In genomic region chr19:55891692-55892183, GRCm38 (mm10) we compare ENCODE assay signal across 13 mouse cellular contexts.
"Had no signal": no experiment of that assay in that cellular context is flagged by ENCODE, and none has a peak within 500 bp of the region (broad histone marks: within the 10 kb centered on the region; RNA-seq: fewer than 3 reads in every experiment).

No protein-coding gene starts in this region.

- H3K4me3 ChIP-seq: intestine, embryonic 15.5 days; left cerebral cortex, adult 2 months; limb, embryonic 10.5 days; myocyte; neural tube, embryonic 15.5 days had no signal

- DNase-seq: kidney, adult 8-10 months; lung, adult 2 months; lung, postnatal 36 days; thymus, adult 18-20 months; thymus, postnatal 14 days had no signal

- H3K27me3 ChIP-seq: intestine, embryonic 15.5 days had no signal

- ATAC-seq: intestine, embryonic 15.5 days; lung, postnatal 0 days had no signal

- H3K9ac ChIP-seq: intestine, embryonic 15.5 days; liver, embryonic 14.5 days; neural tube, embryonic 15.5 days had no signal

- H3K36me3 ChIP-seq: intestine, embryonic 15.5 days; neural tube, embryonic 15.5 days had no signal

- H3K27ac ChIP-seq: intestine, embryonic 15.5 days; left cerebral cortex, adult 2 months; limb, embryonic 10.5 days; liver, embryonic 14.5 days; neural tube, embryonic 15.5 days; stomach, postnatal 0 days had no signal

- H3K4me2 ChIP-seq: intestine, embryonic 15.5 days; neural tube, embryonic 15.5 days had no signal

- H3K9me3 ChIP-seq: intestine, embryonic 15.5 days; limb, embryonic 10.5 days; neural tube, embryonic 15.5 days had no signal
